Mouse (Mus musculus): ENCODE measurements around the gene Gm28042. TPM values are rescaled to one million over a fixed set of nuclear protein-coding genes. Genes with fewer than 3 reads are reported as not detected.

Gene Gm28042
- polyA plus RNA-seq, 1 experiment from 2014 or later: 2.5 TPM

DNA sequence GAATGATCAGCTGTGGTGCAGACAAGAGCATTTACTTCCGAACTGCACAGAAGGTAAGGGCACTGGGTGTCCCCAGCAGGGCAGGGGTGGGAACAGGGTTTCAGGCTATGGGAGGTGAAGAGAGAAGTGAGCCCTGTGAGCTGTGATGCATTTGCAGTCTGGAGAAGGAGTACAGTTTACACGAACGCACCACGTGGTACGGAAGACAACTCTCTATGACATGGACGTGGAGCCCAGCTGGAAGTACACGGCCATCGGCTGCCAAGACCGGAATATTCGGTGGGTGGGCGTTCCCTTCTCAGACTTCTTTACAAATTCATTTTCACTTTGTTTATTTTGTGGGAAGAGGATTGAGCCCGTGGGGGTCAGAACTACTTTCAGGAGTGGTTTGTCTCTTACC lies 9.7 kb upstream of the Gm28042 start:
- ATAC-seq (ENCODE audit: low read depth) (no peak), DNase-seq (ENCODE audit: low spot score) (no peak)
- Histone ChIP-seq H3K9me3 (ENCODE audit: control insufficient read depth, low read length) (no peaks in the 10 kb centered on the region), H3K4me3 (ENCODE audit: low read depth, low read length) (no peak overlapping the region), H3K27me3 (replicated peaks; ENCODE audit: control insufficient read depth, insufficient read depth, low read length) (no peaks in the 10 kb centered on the region), H3K4me1 (ENCODE audit: control insufficient read depth, insufficient read depth, low read length) (no peaks in the 10 kb centered on the region), H3K27ac (replicated peaks; ENCODE audit: low read depth, low read length) (no peak overlapping the region), H3K9ac (ENCODE audit: low read depth, low read length) (no peak overlapping the region), H3K4me2 (ENCODE audit: low read depth, low read length) (no peak overlapping the region), H3K36me3 (ENCODE audit: control insufficient read depth, insufficient read depth, low read length) (peaks cover 85% of the 10 kb centered on the region)
- WGBS: 91% methylated on average over 12 of the region's 12 CpGs

DNA sequence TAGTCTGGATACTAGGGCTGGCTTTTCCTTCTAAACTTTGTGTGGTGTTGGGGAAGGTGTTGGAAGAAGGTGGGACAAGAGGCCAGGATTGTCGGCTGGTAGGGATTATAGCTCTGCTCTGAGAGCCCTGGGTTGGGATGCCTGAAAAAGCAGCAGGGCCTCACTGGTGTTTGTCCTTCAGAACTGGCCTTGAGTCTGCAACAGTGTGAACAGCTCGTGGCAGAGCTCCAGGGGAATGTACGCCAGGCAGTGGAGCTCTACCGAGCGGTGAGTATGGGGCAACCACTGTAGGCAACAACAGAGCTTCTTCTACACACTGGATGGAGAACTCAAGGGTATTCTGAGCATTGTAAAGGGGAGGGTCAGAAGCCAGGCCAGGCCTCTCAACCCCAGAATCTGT lies 3.0 kb upstream of the Gm28042 start:
- 86% methylated on average over 5 of the region's 5 CpGs for WGBS
- Histone ChIP-seq H3K4me1 (ENCODE audit: control insufficient read depth, insufficient read depth, low read length) (peaks cover 13% of the 10 kb centered on the region), H3K4me3 (ENCODE audit: low read depth, low read length) (no peak overlapping the region), H3K4me2 (ENCODE audit: low read depth, low read length) (no peak overlapping the region), H3K27me3 (replicated peaks; ENCODE audit: control insufficient read depth, insufficient read depth, low read length) (no peaks in the 10 kb centered on the region), H3K36me3 (ENCODE audit: control insufficient read depth, insufficient read depth, low read length) (peaks cover 65% of the 10 kb centered on the region), H3K9ac (ENCODE audit: low read depth, low read length) (no peak overlapping the region), H3K27ac (replicated peaks; ENCODE audit: low read depth, low read length) (no peak overlapping the region), H3K9me3 (ENCODE audit: control insufficient read depth, low read length) (no peaks in the 10 kb centered on the region)
- ATAC-seq (ENCODE audit: low read depth): no peak
- DNase-seq (ENCODE audit: low spot score): no peak

DNA sequence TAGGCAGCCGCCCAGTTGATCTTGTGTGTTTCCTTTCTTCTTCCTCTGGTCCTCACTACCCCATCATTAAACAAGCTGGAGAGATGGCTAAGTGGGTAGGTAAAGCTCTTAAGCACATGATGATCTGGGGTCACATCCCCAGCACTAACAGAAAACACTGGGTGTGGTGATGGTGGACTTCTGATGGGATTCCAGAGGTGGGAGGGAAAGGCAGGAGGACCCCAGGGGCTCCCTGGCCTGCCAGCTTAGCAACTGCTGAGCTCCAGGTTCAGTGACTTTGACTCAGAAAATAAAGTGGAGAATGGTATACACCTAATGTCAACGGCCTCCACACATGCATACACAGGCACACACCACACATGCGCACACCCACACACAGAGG lies 648 bp downstream of the Gm28042 start:
- Histone ChIP-seq H3K27me3 (replicated peaks; ENCODE audit: control insufficient read depth, insufficient read depth, low read length) (no peaks in the 10 kb centered on the region), H3K4me1 (ENCODE audit: control insufficient read depth, insufficient read depth, low read length) (peaks cover 13% of the 10 kb centered on the region), H3K9me3 (ENCODE audit: control insufficient read depth, low read length) (no peaks in the 10 kb centered on the region), H3K36me3 (ENCODE audit: control insufficient read depth, insufficient read depth, low read length) (peaks cover 60% of the 10 kb centered on the region), H3K4me3 (ENCODE audit: low read depth, low read length) (peak overlapping the region; percentile 76), H3K9ac (ENCODE audit: low read depth, low read length) (peak overlapping the region; percentile 87), H3K27ac (replicated peaks; ENCODE audit: low read depth, low read length) (peak overlapping the region; percentile 92), H3K4me2 (ENCODE audit: low read depth, low read length) (peak overlapping the region; percentile 65)
- peak; percentile 1 for ATAC-seq (ENCODE audit: low read depth)
- peak; percentile 40 for DNase-seq (ENCODE audit: low spot score)
- 39% methylated on average over 3 of the region's 3 CpGs for WGBS

DNA sequence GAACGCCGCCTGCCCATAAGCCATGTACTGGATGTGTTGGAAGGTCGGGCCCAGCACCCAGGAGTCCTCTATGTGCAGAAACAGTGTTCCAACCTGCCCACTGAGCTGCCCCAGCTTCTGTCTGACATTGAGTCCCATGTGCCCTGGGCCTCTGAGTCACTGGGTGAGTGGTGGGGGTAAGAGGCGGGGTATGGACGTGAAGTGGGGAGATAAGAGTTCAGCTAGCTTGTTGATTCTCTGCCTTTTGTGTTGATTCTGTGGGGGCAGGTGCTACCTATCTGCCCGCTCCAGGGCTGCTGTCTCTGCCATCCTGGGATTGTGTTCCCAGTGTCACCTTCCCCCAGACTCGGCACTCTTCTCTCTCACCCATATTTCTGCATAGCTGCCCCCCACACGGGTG lies 3.1 kb downstream of the Gm28042 start:
- ATAC-seq (ENCODE audit: low read depth): no peak
- H3K9ac ChIP-seq (ENCODE audit: low read depth, low read length): no peak overlapping the region
- WGBS: 91% methylated on average over 8 of the region's 8 CpGs
- no peak overlapping the region for H3K4me3 ChIP-seq (ENCODE audit: low read depth, low read length)
- no peak overlapping the region for H3K4me2 ChIP-seq (ENCODE audit: low read depth, low read length)
- no peaks in the 10 kb centered on the region for H3K9me3 ChIP-seq (ENCODE audit: control insufficient read depth, low read length)
- DNase-seq (ENCODE audit: low spot score): no peak
- H3K4me1 ChIP-seq (ENCODE audit: control insufficient read depth, insufficient read depth, low read length): peaks cover 13% of the 10 kb centered on the region
- H3K36me3 ChIP-seq (ENCODE audit: control insufficient read depth, insufficient read depth, low read length): peaks cover 50% of the 10 kb centered on the region
- no peak overlapping the region for H3K27ac ChIP-seq (replicated peaks; ENCODE audit: low read depth, low read length)
- H3K27me3 ChIP-seq (replicated peaks; ENCODE audit: control insufficient read depth, insufficient read depth, low read length): no peaks in the 10 kb centered on the region

DNA sequence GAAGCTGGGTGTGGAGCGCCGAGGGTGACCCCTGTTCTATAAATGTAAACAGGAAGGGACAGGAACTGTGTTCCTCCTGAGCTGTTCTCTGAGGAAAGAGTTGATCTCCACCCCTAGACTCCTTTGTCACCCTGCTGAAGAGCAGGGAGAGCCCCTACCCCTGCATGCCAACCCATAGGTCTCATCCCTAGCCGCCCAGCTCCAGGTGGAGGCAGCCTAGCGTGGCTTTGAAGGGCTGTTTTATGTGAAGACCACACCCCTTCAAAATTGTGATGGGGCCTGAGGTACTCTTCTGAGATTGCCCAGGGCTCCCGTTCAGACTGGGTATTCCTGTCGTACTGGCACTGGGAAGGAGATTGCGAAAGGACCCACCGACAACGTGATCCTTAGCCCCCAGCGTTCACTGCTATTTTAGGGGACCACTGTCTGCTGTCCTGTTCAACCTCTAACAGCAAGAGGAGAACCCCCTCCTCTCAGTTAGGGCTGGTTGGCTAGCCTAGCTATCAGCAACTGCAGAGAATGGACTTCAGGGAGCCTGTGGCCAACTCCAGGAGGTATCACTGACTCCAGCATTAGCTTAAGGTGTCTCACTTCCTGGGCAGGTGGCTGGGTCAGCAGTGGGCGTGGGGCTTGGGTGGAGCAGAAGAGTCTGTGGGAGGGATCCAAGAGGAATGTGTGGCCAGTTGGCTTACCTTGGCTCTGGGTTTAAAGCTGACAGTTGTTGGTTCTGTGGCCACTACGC lies 5.6 kb downstream of the Gm28042 start, which contains the start of gene Pla2g4b:
Pla2g4b (plus strand) TSS at position 692 of the 742 bp plus-strand sequence.
- no peak for DNase-seq (ENCODE audit: low spot score)
- Histone ChIP-seq H3K4me1 (ENCODE audit: control insufficient read depth, insufficient read depth, low read length) (peaks cover 8% of the 10 kb centered on the region; the same call in 1 of the 2 replicates), H3K36me3 (ENCODE audit: control insufficient read depth, insufficient read depth, low read length) (peaks cover 68% of the 10 kb centered on the region), H3K4me3 (ENCODE audit: low read depth, low read length) (no peak within 1 kb of the TSS), H3K9ac (ENCODE audit: low read depth, low read length) (no peak within 1 kb of the TSS), H3K9me3 (ENCODE audit: control insufficient read depth, low read length) (no peaks in the 10 kb centered on the region), H3K27ac (replicated peaks; ENCODE audit: low read depth, low read length) (no peak within 1 kb of the TSS), H3K27me3 (replicated peaks; ENCODE audit: control insufficient read depth, insufficient read depth, low read length) (no peaks in the 10 kb centered on the region), H3K4me2 (ENCODE audit: low read depth, low read length) (no peak within 1 kb of the TSS)
- no peak for ATAC-seq (ENCODE audit: low read depth)
- 89% methylated on average over 11 of the region's 12 CpGs for WGBS

DNA sequence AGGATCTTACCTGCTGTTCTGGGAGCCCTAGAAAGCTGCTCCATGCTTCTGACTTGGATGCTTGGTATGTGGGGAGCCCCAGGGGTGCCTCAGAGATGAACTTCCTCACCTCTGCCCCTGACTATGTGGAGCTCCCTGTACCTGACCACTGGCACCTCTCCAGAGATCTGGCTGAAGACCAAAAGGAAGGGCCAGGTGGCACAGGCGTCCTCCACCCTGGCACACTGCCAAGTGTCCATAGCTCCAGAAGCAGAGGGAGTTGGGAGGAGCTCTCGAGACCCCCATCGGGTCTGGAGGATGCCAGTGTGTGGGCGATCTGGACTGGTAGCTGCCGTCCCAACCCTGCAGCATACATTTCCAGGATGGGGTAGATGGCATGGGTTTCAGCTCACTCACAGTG lies 6.4 kb downstream of the Gm28042 start:
- ATAC-seq (ENCODE audit: low read depth): no peak
- H3K36me3 ChIP-seq (ENCODE audit: control insufficient read depth, insufficient read depth, low read length): peaks cover 77% of the 10 kb centered on the region
- no peak overlapping the region for H3K9ac ChIP-seq (ENCODE audit: low read depth, low read length)
- DNase-seq (ENCODE audit: low spot score): no peak
- no peaks in the 10 kb centered on the region for H3K9me3 ChIP-seq (ENCODE audit: control insufficient read depth, low read length)
- H3K4me1 ChIP-seq (ENCODE audit: control insufficient read depth, insufficient read depth, low read length): no peaks in the 10 kb centered on the region
- no peak overlapping the region for H3K4me3 ChIP-seq (ENCODE audit: low read depth, low read length)
- H3K4me2 ChIP-seq (ENCODE audit: low read depth, low read length): no peak overlapping the region
- 79% methylated on average over 5 of the region's 5 CpGs for WGBS
- no peak overlapping the region for H3K27ac ChIP-seq (replicated peaks; ENCODE audit: low read depth, low read length)
- no peaks in the 10 kb centered on the region for H3K27me3 ChIP-seq (replicated peaks; ENCODE audit: control insufficient read depth, insufficient read depth, low read length)

DNA sequence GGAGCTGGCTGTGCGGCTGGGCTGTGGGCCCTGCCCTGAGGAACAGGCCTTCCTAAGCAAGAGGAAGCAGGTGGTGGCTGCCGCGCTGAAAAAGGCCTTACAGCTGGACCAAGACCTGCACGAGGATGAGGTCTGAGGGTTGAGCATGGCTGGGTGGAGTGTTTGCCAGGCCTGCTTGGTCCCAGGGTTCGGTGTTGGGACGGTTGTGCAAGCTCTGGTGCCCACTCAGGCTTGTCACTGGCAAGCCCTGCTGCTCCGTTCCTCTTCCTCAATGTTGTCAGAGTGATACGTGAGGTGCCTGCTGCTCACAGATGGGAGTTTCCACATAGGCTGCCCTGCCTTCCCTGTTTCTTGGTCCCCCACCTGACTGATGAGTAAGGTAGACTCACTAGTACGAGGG lies 10.5 kb downstream of the Gm28042 start:
- Histone ChIP-seq H3K9me3 (ENCODE audit: control insufficient read depth, low read length) (no peaks in the 10 kb centered on the region), H3K9ac (ENCODE audit: low read depth, low read length) (no peak overlapping the region), H3K4me1 (ENCODE audit: control insufficient read depth, insufficient read depth, low read length) (no peaks in the 10 kb centered on the region), H3K27me3 (replicated peaks; ENCODE audit: control insufficient read depth, insufficient read depth, low read length) (no peaks in the 10 kb centered on the region), H3K4me3 (ENCODE audit: low read depth, low read length) (no peak overlapping the region), H3K27ac (replicated peaks; ENCODE audit: low read depth, low read length) (no peak overlapping the region), H3K4me2 (ENCODE audit: low read depth, low read length) (no peak overlapping the region), H3K36me3 (ENCODE audit: control insufficient read depth, insufficient read depth, low read length) (peaks cover 84% of the 10 kb centered on the region)
- DNase-seq (ENCODE audit: low spot score): no peak
- ATAC-seq (ENCODE audit: low read depth): no peak
- WGBS: 90% methylated on average over 9 of the region's 9 CpGs

DNA sequence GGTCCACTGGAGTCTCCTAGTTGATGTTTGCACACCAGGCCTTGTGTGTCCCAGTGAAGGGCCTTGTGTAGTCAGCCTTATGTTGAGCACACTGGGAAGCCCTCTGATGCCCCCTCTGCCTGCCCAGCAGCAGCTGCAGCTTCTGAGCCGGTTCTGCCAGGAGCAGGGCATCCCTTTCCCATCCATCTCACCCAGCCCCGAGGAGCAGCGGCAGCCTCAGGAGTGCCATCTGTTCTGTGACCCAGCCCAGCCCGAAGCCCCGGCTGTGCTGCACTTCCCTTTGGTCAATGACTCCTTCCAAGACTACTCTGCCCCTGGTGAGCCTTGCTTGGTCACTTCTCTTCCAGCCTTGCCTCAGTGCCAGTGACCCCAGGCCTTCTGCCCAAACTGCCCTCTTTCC lies 13.7 kb downstream of the Gm28042 start:
- H3K9ac ChIP-seq (ENCODE audit: low read depth, low read length): no peak overlapping the region
- H3K4me1 ChIP-seq (ENCODE audit: control insufficient read depth, insufficient read depth, low read length): peaks cover 10% of the 10 kb centered on the region; the same call in 1 of the 2 replicates
- no peaks in the 10 kb centered on the region for H3K27me3 ChIP-seq (replicated peaks; ENCODE audit: control insufficient read depth, insufficient read depth, low read length)
- DNase-seq (ENCODE audit: low spot score) (no peak), ATAC-seq (ENCODE audit: low read depth) (no peak)
- WGBS: 84% methylated on average over 5 of the region's 5 CpGs
- H3K4me3 ChIP-seq (ENCODE audit: low read depth, low read length): no peak overlapping the region
- no peaks in the 10 kb centered on the region for H3K9me3 ChIP-seq (ENCODE audit: control insufficient read depth, low read length)
- peaks cover 65% of the 10 kb centered on the region for H3K36me3 ChIP-seq (ENCODE audit: control insufficient read depth, insufficient read depth, low read length)
- no peak overlapping the region for H3K4me2 ChIP-seq (ENCODE audit: low read depth, low read length)
- no peak overlapping the region for H3K27ac ChIP-seq (replicated peaks; ENCODE audit: low read depth, low read length)

DNA sequence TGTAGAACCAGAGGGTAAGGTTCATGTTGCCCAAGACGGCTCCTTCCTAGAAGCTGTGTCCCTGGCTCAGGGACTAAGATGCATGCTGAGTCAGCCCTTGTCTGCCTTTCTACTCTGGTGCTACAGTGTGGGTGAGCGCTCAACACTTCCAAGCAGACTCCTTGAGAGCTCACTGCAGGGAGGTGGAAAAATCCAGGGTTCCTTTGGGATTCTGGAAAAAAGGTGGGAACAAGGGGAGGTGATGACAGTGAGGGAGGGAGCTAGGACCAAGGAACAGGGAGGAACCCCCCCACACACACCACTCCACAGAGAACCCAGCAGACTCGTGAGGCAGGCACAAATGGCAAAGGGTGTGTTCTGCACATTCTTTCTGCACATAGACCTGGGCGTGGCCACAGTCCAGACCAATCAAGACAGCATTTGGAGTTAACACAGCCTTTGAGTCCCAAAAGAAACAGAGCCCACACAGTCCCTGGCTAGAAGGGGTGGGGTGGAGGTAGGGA lies 16.9 kb downstream of the Gm28042 start:
- Histone ChIP-seq H3K4me3 (ENCODE audit: low read depth, low read length) (no peak overlapping the region), H3K9ac (ENCODE audit: low read depth, low read length) (peak overlapping the region; percentile 9; the same call in 1 of the 2 replicates), H3K4me1 (ENCODE audit: control insufficient read depth, insufficient read depth, low read length) (peaks cover 10% of the 10 kb centered on the region; the same call in 1 of the 2 replicates), H3K27ac (replicated peaks; ENCODE audit: low read depth, low read length) (peak overlapping the region; percentile 29; the same call in 1 of the 2 replicates), H3K36me3 (ENCODE audit: control insufficient read depth, insufficient read depth, low read length) (peaks cover 33% of the 10 kb centered on the region), H3K27me3 (replicated peaks; ENCODE audit: control insufficient read depth, insufficient read depth, low read length) (no peaks in the 10 kb centered on the region), H3K4me2 (ENCODE audit: low read depth, low read length) (no peak overlapping the region), H3K9me3 (ENCODE audit: control insufficient read depth, low read length) (no peaks in the 10 kb centered on the region)
- DNase-seq (ENCODE audit: low spot score) (peak; percentile 79), ATAC-seq (ENCODE audit: low read depth) (peak; percentile 74)
- WGBS: 54% methylated on average over 4 of the region's 4 CpGs
